Mouse (Mus musculus) midbrain, embryonic 13.5 days (tissue): ENCODE data around the gene Rab11fip4. TPM values are rescaled to one million over a fixed set of nuclear protein-coding genes. Genes with fewer than 3 reads are reported as not detected.

Source experiments
- ATAC-seq: fragments of 200-750 bp; cut with Nextera tagmentation; 2 replicates; pipeline ENCODE4 v1.8.0; 2017; ENCODE audit warnings: mild to moderate bottlenecking, moderate TSS enrichment, moderate library complexity
- H3K27ac ChIP-seq: fragments of 300-500 bp; sonication (generic); 2 replicates; pipeline ENCODE4 v1.5.1; 2015; ENCODE audit warnings: inconsistent platforms, mild to moderate bottlenecking, moderate library complexity
- H3K27me3 ChIP-seq: fragments of 300-500 bp; sonication (generic); 2 replicates; pipeline ENCODE4 v1.6.1; 2015; ENCODE audit warnings: mild to moderate bottlenecking, inconsistent platforms
- H3K36me3 ChIP-seq: fragments of 300-500 bp; sonication (generic); 2 replicates; pipeline ENCODE4 v1.6.1; 2015; ENCODE audit warnings: mild to moderate bottlenecking, inconsistent platforms
- H3K4me1 ChIP-seq: fragments of 300-500 bp; sonication (generic); replicated peaks from 2 replicates; pipeline ENCODE4 v1.6.1; 2015; ENCODE audit warnings: inconsistent platforms
- H3K4me2 ChIP-seq: fragments of 300-500 bp; sonication (generic); replicated peaks from 2 replicates; pipeline ENCODE4 v1.6.1; 2015; ENCODE audit warnings: moderate library complexity, mild to moderate bottlenecking, inconsistent platforms
- H3K4me3 ChIP-seq: fragments of 300-500 bp; sonication (generic); replicated peaks from 2 replicates; pipeline ENCODE4 v1.5.1; 2015; ENCODE audit warnings: mild to moderate bottlenecking, inconsistent platforms
- H3K9ac ChIP-seq: fragments of 300-500 bp; sonication (generic); replicated peaks from 2 replicates; pipeline ENCODE4 v1.6.1; 2015; ENCODE audit warnings: mild to moderate bottlenecking, inconsistent platforms
- H3K9me3 ChIP-seq: fragments of 300-500 bp; sonication (generic); 2 replicates; pipeline ENCODE4 v1.6.1; 2016; ENCODE audit warnings: mild to moderate bottlenecking, inconsistent platforms
- WGBS: fragments of 180-500 bp; shearing (Covaris S2); methylation state at CpG from one replicate; pipeline ENCODE4 v1.1.7; 2015; 5-methylcytosine and 5-hydroxymethylcytosine counted together
- polyA plus RNA-seq: library from polyadenylated mRNA; unstranded; fragments of >200 nt; fragmentation: Nextera tagmentation; extraction: Ambion mirVana; gene quantifications from 2 replicates; pipeline ENCODE4 v1.2.1, GENCODE M21; 2015

Rab11fip4 gene
- polyA plus RNA-seq, 1 experiment from 2014 or later = 22.2 TPM

- no peak overlapping the region for H3K9ac ChIP-seq
- H3K4me1 ChIP-seq = peaks cover 27% of the 10 kb centered on the region
- H3K9me3 ChIP-seq = no peaks in the 10 kb centered on the region
- no peak for ATAC-seq
- H3K4me3 ChIP-seq = no peak overlapping the region
- no peak overlapping the region for H3K27ac ChIP-seq
- H3K4me2 ChIP-seq = no peak overlapping the region
- no peaks in the 10 kb centered on the region for H3K27me3 ChIP-seq
- 90% methylated on average over 8 of the region's 8 CpGs for whole genome bisulfite sequencing
- H3K36me3 ChIP-seq = peaks cover 22% of the 10 kb centered on the region
Observed at GRCm38 (mm10) chr11:79617991-79618390, 27.0 kb downstream of the Rab11fip4 start.

- no peak overlapping the region for H3K9ac ChIP-seq
- peaks cover 22% of the 10 kb centered on the region for H3K36me3 ChIP-seq
- H3K9me3 ChIP-seq = no peaks in the 10 kb centered on the region
- no peak overlapping the region for H3K4me3 ChIP-seq
- H3K27ac ChIP-seq = no peak overlapping the region
- no peaks in the 10 kb centered on the region for H3K4me1 ChIP-seq
- H3K4me2 ChIP-seq = no peak overlapping the region
- 86% methylated on average over 5 of the region's 5 CpGs for WGBS
- H3K27me3 ChIP-seq = no peaks in the 10 kb centered on the region
- no peak for ATAC-seq
Observed at GRCm38 (mm10) chr11:79623029-79623428, 32.0 kb downstream of the Rab11fip4 start.

GRCm38 (mm10) chr11:79624801-79625302 lies 33.8 kb downstream of the Rab11fip4 start:
- H3K36me3 ChIP-seq = peaks cover 27% of the 10 kb centered on the region
- ATAC-seq = peak; percentile 43; the same call in 1 of the 2 replicates
- WGBS = 17% methylated on average over 4 of the region's 4 CpGs

GRCm38 (mm10) chr11:79628716-79629115 lies 37.7 kb downstream of the Rab11fip4 start:
- H3K36me3 ChIP-seq = peaks cover 16% of the 10 kb centered on the region
- no peak for ATAC-seq
- WGBS = 76% methylated on average over 3 of the region's 3 CpGs
- H3K9me3 ChIP-seq = no peaks in the 10 kb centered on the region
- H3K9ac ChIP-seq = no peak overlapping the region
- H3K4me3 ChIP-seq = no peak overlapping the region
- no peak overlapping the region for H3K4me2 ChIP-seq
- H3K4me1 ChIP-seq = no peaks in the 10 kb centered on the region
- no peaks in the 10 kb centered on the region for H3K27me3 ChIP-seq
- H3K27ac ChIP-seq = no peak overlapping the region

More at GRCm38 (mm10) chr11:79624801-79625302, 33.8 kb downstream of the Rab11fip4 start:
- no peak overlapping the region for H3K27ac ChIP-seq
- no peaks in the 10 kb centered on the region for H3K4me1 ChIP-seq
- H3K9me3 ChIP-seq = no peaks in the 10 kb centered on the region
- H3K4me3 ChIP-seq = no peak overlapping the region
- H3K27me3 ChIP-seq = no peaks in the 10 kb centered on the region
- H3K9ac ChIP-seq = no peak overlapping the region
- H3K4me2 ChIP-seq = no peak overlapping the region

- H3K27me3 ChIP-seq = no peaks in the 10 kb centered on the region
- ATAC-seq = no peak
Observed at GRCm38 (mm10) chr11:79629752-79630374, 38.9 kb downstream of the Rab11fip4 start.

GRCm38 (mm10) chr11:79630521-79630920 lies 39.5 kb downstream of the Rab11fip4 start:
- no peak overlapping the region for H3K4me3 ChIP-seq
- ATAC-seq = no peak
- no peaks in the 10 kb centered on the region for H3K4me1 ChIP-seq
- peaks cover 20% of the 10 kb centered on the region for H3K36me3 ChIP-seq
- H3K4me2 ChIP-seq = no peak overlapping the region
- no peak overlapping the region for H3K9ac ChIP-seq
- H3K27ac ChIP-seq = no peak overlapping the region
- no peaks in the 10 kb centered on the region for H3K27me3 ChIP-seq
- WGBS = 20% methylated on average over 6 of the region's 6 CpGs
- no peaks in the 10 kb centered on the region for H3K9me3 ChIP-seq

More at GRCm38 (mm10) chr11:79629752-79630374, 38.9 kb downstream of the Rab11fip4 start:
- Histone ChIP-seq H3K4me2 (no peak overlapping the region), H3K9me3 (no peaks in the 10 kb centered on the region), H3K4me3 (no peak overlapping the region), H3K36me3 (peaks cover 18% of the 10 kb centered on the region), H3K9ac (no peak overlapping the region), H3K4me1 (no peaks in the 10 kb centered on the region), H3K27ac (no peak overlapping the region)
- 78% methylated on average over 7 of the region's 7 CpGs for WGBS

- peaks cover 3% of the 10 kb centered on the region; the same call in 1 of the 2 replicates for H3K9me3 ChIP-seq
- 0 out of 2 replicates have a peak, but pooled peaks cover 4% of the 10 kb centered on the region for H3K4me1 ChIP-seq
- H3K9ac ChIP-seq = no peak overlapping the region
- H3K4me2 ChIP-seq = no peak overlapping the region
- no peak overlapping the region for H3K4me3 ChIP-seq
- 74% methylated on average over 8 of the region's 8 CpGs for WGBS
- H3K36me3 ChIP-seq = peaks cover 20% of the 10 kb centered on the region
- H3K27me3 ChIP-seq = no peaks in the 10 kb centered on the region
- no peak for ATAC-seq
- no peak overlapping the region for H3K27ac ChIP-seq
Observed at GRCm38 (mm10) chr11:79633366-79633765, 42.4 kb downstream of the Rab11fip4 start.

- Histone ChIP-seq H3K4me1 (peaks cover 27% of the 10 kb centered on the region), H3K9me3 (peaks cover 3% of the 10 kb centered on the region; the same call in 1 of the 2 replicates), H3K27me3 (no peaks in the 10 kb centered on the region), H3K9ac (no peak overlapping the region), H3K36me3 (peaks cover 15% of the 10 kb centered on the region), H3K27ac (no peak overlapping the region), H3K4me2 (no peak overlapping the region), H3K4me3 (no peak overlapping the region)
- WGBS = 86% methylated on average over 6 of the region's 6 CpGs
- no peak for ATAC-seq
Observed at GRCm38 (mm10) chr11:79635661-79636449, 44.8 kb downstream of the Rab11fip4 start.

- Histone ChIP-seq H3K27me3 (no peaks in the 10 kb centered on the region), H3K27ac (0 out of 2 replicates have a peak overlapping the region, but pooled peaks have one; percentile 19), H3K9ac (no peak overlapping the region), H3K4me2 (no peak overlapping the region), H3K4me1 (peaks cover 31% of the 10 kb centered on the region), H3K9me3 (peaks cover 3% of the 10 kb centered on the region; the same call in 1 of the 2 replicates), H3K36me3 (peaks cover 15% of the 10 kb centered on the region), H3K4me3 (no peak overlapping the region)
- ATAC-seq = no peak
- WGBS = 71% methylated on average over 1 of the region's 1 CpGs
Observed at GRCm38 (mm10) chr11:79636481-79636880, 45.5 kb downstream of the Rab11fip4 start.

- Histone ChIP-seq H3K27me3 (no peaks in the 10 kb centered on the region), H3K4me1 (peaks cover 34% of the 10 kb centered on the region), H3K27ac (no peak overlapping the region), H3K9me3 (peaks cover 3% of the 10 kb centered on the region; the same call in 1 of the 2 replicates), H3K4me2 (no peak overlapping the region), H3K4me3 (no peak overlapping the region), H3K9ac (no peak overlapping the region), H3K36me3 (peaks cover 4% of the 10 kb centered on the region; the same call in 1 of the 2 replicates)
- no peak for ATAC-seq
- WGBS = 11% methylated on average over 5 of the region's 5 CpGs
Observed at GRCm38 (mm10) chr11:79638691-79639090, 47.7 kb downstream of the Rab11fip4 start.

- H3K4me2 ChIP-seq = no peak overlapping the region
- H3K4me1 ChIP-seq = peaks cover 53% of the 10 kb centered on the region
- no peak overlapping the region for H3K9ac ChIP-seq
- H3K4me3 ChIP-seq = no peak overlapping the region
- no peak overlapping the region for H3K27ac ChIP-seq
- no peak for ATAC-seq
- H3K9me3 ChIP-seq = no peaks in the 10 kb centered on the region
- no peaks in the 10 kb centered on the region for H3K27me3 ChIP-seq
- no peaks in the 10 kb centered on the region for H3K36me3 ChIP-seq
- 58% methylated on average over 8 of the region's 8 CpGs for WGBS
Observed at GRCm38 (mm10) chr11:79640940-79641733, 50.1 kb downstream of the Rab11fip4 start.
